ENCODE assay signal across 9 mouse cellular contexts in the genomic region with DNA sequence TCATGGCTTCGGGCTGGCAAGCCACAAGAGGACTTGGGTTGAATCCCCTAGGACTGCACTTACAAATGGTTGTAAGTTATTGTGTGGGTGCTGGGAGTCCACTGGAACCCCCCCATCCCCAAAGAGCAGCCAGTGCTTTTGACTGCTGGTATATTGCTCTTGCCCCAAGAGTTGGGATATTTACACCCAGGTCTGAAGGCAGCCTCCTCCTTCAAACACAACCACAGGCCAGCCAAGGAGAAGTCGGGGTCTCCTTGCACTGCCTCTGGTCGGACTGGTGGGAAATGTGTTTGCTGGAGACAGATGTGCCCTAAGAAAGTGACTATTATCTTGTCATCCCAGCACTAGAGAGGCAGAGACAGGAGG. TPM values are rescaled to one million over a fixed set of nuclear protein-coding genes. Genes with fewer than 3 reads are reported as not detected.
DNase-seq lines count a peak whose midpoint lies in the region; ATAC-seq and TF ChIP-seq lines count a peak whose summit lies in the region.
"Had no signal": no experiment of that assay in that cellular context is flagged by ENCODE, and none has a peak within 500 bp of the region (broad histone marks: within the 10 kb centered on the region; RNA-seq: fewer than 3 reads in every experiment).

No protein-coding gene starts in this region.

- peak in 1 of 2 experiments; percentile 6 for DNase-seq in heart, adult 2 months
- DNase-seq in heart, adult 18-20 months, result no peak
- DNase-seq in lung, postnatal 0 days (ENCODE audit: low spot score), result no peak
- no peak for DNase-seq in lung, postnatal 10 days
- no peak for DNase-seq in cerebellum, adult 2 months
- no peak for DNase-seq in forebrain, embryonic 14.5 days (ENCODE audit: low spot score)

- peak overlapping the region; percentile 67 for H3K4me2 ChIP-seq in lung, postnatal 0 days (replicated peaks; ENCODE audit: low read depth, low read length)
- peak overlapping the region; percentile 83 for H3K4me2 ChIP-seq in intestine, embryonic 15.5 days (replicated peaks)
- no peak overlapping the region for H3K4me2 ChIP-seq in forebrain, embryonic 14.5 days (ENCODE audit: low read length)

- H3K27ac ChIP-seq in heart, adult 2 months, result peak overlapping the region; percentile 95
- peak overlapping the region; percentile 98 for H3K27ac ChIP-seq in lung, postnatal 0 days (ENCODE audit: low read length)
- peak overlapping the region; percentile 97 for H3K27ac ChIP-seq in intestine, embryonic 15.5 days
- peak overlapping the region; percentile 57; the same call in 1 of the 2 replicates for H3K27ac ChIP-seq in olfactory bulb, adult 2 months (ENCODE audit: insufficient read depth, low read depth, low read length)
- H3K27ac ChIP-seq in cerebellum, adult 2 months (ENCODE audit: insufficient read depth, low read length), result no peak overlapping the region
- no peak overlapping the region for H3K27ac ChIP-seq in forebrain, embryonic 14.5 days (ENCODE audit: low read depth, low read length)

- ATAC-seq in lung, postnatal 0 days, result no peak
- no peak for ATAC-seq in intestine, embryonic 15.5 days
- no peak for ATAC-seq in forebrain, embryonic 14.5 days

- no peak for TF ChIP-seq POLR2A in heart, adult 2 months (IDR thresholded peaks at IDR 0.05; ENCODE audit: insufficient read depth, low read depth, low read length)
- TF ChIP-seq POLR2A in olfactory bulb, adult 2 months (IDR thresholded peaks at IDR 0.05; ENCODE audit: insufficient read depth, low read depth, low read length), result no peak
- no peak for TF ChIP-seq POLR2A in cerebellum, adult 2 months (IDR thresholded peaks at IDR 0.05; ENCODE audit: borderline replicate concordance, insufficient read depth, low read length)

- H3K36me3 ChIP-seq in heart, adult 2 months (ENCODE audit: control insufficient read depth, insufficient read depth, low read length), result peaks cover 6% of the 10 kb centered on the region
- H3K36me3 ChIP-seq in lung, postnatal 0 days (ENCODE audit: insufficient read depth, low read length), result peaks cover 4% of the 10 kb centered on the region; the same call in 1 of the 2 replicates
- H3K36me3 ChIP-seq in intestine, embryonic 15.5 days, result 0 out of 2 replicates have a peak, but pooled peaks cover 3% of the 10 kb centered on the region
- peaks cover 14% of the 10 kb centered on the region for H3K36me3 ChIP-seq in forebrain, embryonic 14.5 days (ENCODE audit: control insufficient read depth, insufficient read depth, low read length)

- intact Hi-C loops in heart, adult 2 months (cut with DNase I), result no loop called here

- no peak for TF ChIP-seq CTCF in heart, adult 2 months (IDR thresholded peaks at IDR 0.05)
- TF ChIP-seq CTCF in lung, postnatal 0 days (IDR thresholded peaks at IDR 0.05), result no peak
- no peak for TF ChIP-seq CTCF in olfactory bulb, adult 2 months (IDR thresholded peaks at IDR 0.05; ENCODE audit: insufficient read depth, low read depth, low read length)
- no peak for TF ChIP-seq CTCF in cerebellum, adult 2 months (IDR thresholded peaks at IDR 0.05; ENCODE audit: borderline replicate concordance, insufficient read depth, low read depth, low read length)

- H3K4me1 ChIP-seq in heart, adult 2 months (ENCODE audit: control insufficient read depth, insufficient read depth, low read length), result peaks cover 31% of the 10 kb centered on the region
- peaks cover 59% of the 10 kb centered on the region for H3K4me1 ChIP-seq in lung, postnatal 0 days (ENCODE audit: insufficient read depth, low read depth, low read length)
- H3K4me1 ChIP-seq in intestine, embryonic 15.5 days (replicated peaks), result peaks cover 78% of the 10 kb centered on the region
- H3K4me1 ChIP-seq in olfactory bulb, adult 2 months (ENCODE audit: control insufficient read depth, insufficient read depth, low read length), result peaks cover 77% of the 10 kb centered on the region
- peaks cover 28% of the 10 kb centered on the region for H3K4me1 ChIP-seq in cerebellum, adult 2 months (ENCODE audit: control insufficient read depth, insufficient read depth, low read length)
- peaks cover 30% of the 10 kb centered on the region for H3K4me1 ChIP-seq in forebrain, embryonic 14.5 days (ENCODE audit: control insufficient read depth, insufficient read depth, low read length)

- H3K9me3 ChIP-seq in lung, postnatal 0 days (ENCODE audit: low read length), result no peaks in the 10 kb centered on the region
- no peaks in the 10 kb centered on the region for H3K9me3 ChIP-seq in intestine, embryonic 15.5 days
- H3K9me3 ChIP-seq in forebrain, embryonic 14.5 days (replicated peaks; ENCODE audit: control insufficient read depth, low read length), result no peaks in the 10 kb centered on the region

- whole genome bisulfite sequencing in heart, adult 2 months, result 90% methylated on average over 3 of the region's 3 CpGs
- WGBS in lung, postnatal 0 days, result 69% methylated on average over 3 of the region's 3 CpGs
- 70% methylated on average over 3 of the region's 3 CpGs for WGBS in intestine, embryonic 15.5 days
- WGBS in olfactory bulb, adult 2 months, result 73% methylated on average over 3 of the region's 3 CpGs
- 89% methylated on average over 3 of the region's 3 CpGs for WGBS in cerebellum, adult 2 months
- 82% methylated on average over 3 of the region's 3 CpGs for WGBS in forebrain, embryonic 14.5 days

- H3K79me2 ChIP-seq in heart, adult 2 months (replicated peaks; ENCODE audit: control insufficient read depth, insufficient read depth, low read length), result no peaks in the 10 kb centered on the region

- TF ChIP-seq EP300 in heart, adult 2 months (IDR thresholded peaks at IDR 0.05; ENCODE audit: insufficient read depth, low read depth, low read length), result no peak
- no peak for TF ChIP-seq EP300 in lung, postnatal 0 days (IDR thresholded peaks at IDR 0.05)

- no peaks in the 10 kb centered on the region for H3K27me3 ChIP-seq in heart, adult 2 months (ENCODE audit: control insufficient read depth, insufficient read depth, low read length)
- H3K27me3 ChIP-seq in lung, postnatal 0 days (replicated peaks; ENCODE audit: insufficient read depth, low read length), result no peaks in the 10 kb centered on the region
- no peaks in the 10 kb centered on the region for H3K27me3 ChIP-seq in intestine, embryonic 15.5 days (replicated peaks)
- no peaks in the 10 kb centered on the region for H3K27me3 ChIP-seq in cerebellum, adult 2 months (ENCODE audit: control insufficient read depth, insufficient read depth, low read length)
- no peaks in the 10 kb centered on the region for H3K27me3 ChIP-seq in forebrain, embryonic 14.5 days (replicated peaks; ENCODE audit: control insufficient read depth, insufficient read depth, low read length)

- H3K4me3 ChIP-seq in heart, adult 2 months, result no peak overlapping the region
- H3K4me3 ChIP-seq in lung, postnatal 0 days (ENCODE audit: low read depth, low read length), result no peak overlapping the region
- no peak overlapping the region for H3K4me3 ChIP-seq in intestine, embryonic 15.5 days (replicated peaks)
- no peak overlapping the region for H3K4me3 ChIP-seq in olfactory bulb, adult 2 months (ENCODE audit: insufficient read depth, low read depth, low read length)
- no peak overlapping the region for H3K4me3 ChIP-seq in cerebellum, adult 2 months (replicated peaks; ENCODE audit: insufficient read depth, low read depth, low read length)
- H3K4me3 ChIP-seq in forebrain, embryonic 14.5 days (ENCODE audit: low read depth, low read length), result no peak overlapping the region
- H3K4me3 ChIP-seq: left cerebral cortex, adult 2 months had no signal

- H3K9ac ChIP-seq in heart, adult 2 months (ENCODE audit: low read depth, low read length), result no peak overlapping the region
- H3K9ac ChIP-seq in lung, postnatal 0 days (replicated peaks; ENCODE audit: low read depth), result no peak overlapping the region
- no peak overlapping the region; the same call in 1 of the 2 replicates for H3K9ac ChIP-seq in intestine, embryonic 15.5 days
- no peak overlapping the region for H3K9ac ChIP-seq in forebrain, embryonic 14.5 days (ENCODE audit: low read length)

RNA-seq across cellular contexts. Expression of gene Cirbp, which starts 3.6 kb away (rescaled TPM):
- total RNA-seq in heart, adult 2 months (2021), result 10 to 100 TPM; 34.2 to 43.2 TPM
- polyA plus RNA-seq in heart, adult 2 months (2012; rRNA removed), result 62.5 and 85.8 TPM in 2 replicates
- total RNA-seq in heart, adult 18-20 months (2021), result 10 to 100 TPM; 46.3 to 54.9 TPM
- polyA plus RNA-seq in lung, postnatal 0 days (2015; fragmentation: Nextera tagmentation; extraction: Ambion mirVana), result 203 and 305 TPM in 2 replicates
- 69.4 and 83.9 TPM in 2 replicates for polyA plus RNA-seq in intestine, embryonic 15.5 days (2015; fragmentation: Nextera tagmentation; extraction: Ambion mirVana)
- not detected in 2 replicates for polyA plus RNA-seq in olfactory bulb, adult 2 months (2012; ENCODE audit: insufficient read depth, insufficient read length, low replicate concordance, missing spikeins)
- polyA plus RNA-seq in cerebellum, adult 2 months (2012; rRNA removed), result 240 and 261 TPM in 2 replicates
- polyA plus RNA-seq in forebrain, embryonic 14.5 days (2014; fragmentation: Nextera tagmentation; extraction: Ambion mirVana), result 239 and 266 TPM in 2 replicates

RNA-seq across cellular contexts. Expression of gene 1600002K03Rik, which starts 10.5 kb away (rescaled TPM):
- 1 to 10 TPM; 5.9 to 6.0 TPM for total RNA-seq in heart, adult 2 months (2021)
- 5.6 and 6.3 TPM in 2 replicates for polyA plus RNA-seq in heart, adult 2 months (2012; rRNA removed)
- total RNA-seq in heart, adult 18-20 months (2021), result 1 to 10 TPM; 4.2 to 5.7 TPM
- polyA plus RNA-seq in lung, postnatal 0 days (2015; fragmentation: Nextera tagmentation; extraction: Ambion mirVana), result 10.4 and 11.7 TPM in 2 replicates
- 22.9 and 25.1 TPM in 2 replicates for polyA plus RNA-seq in intestine, embryonic 15.5 days (2015; fragmentation: Nextera tagmentation; extraction: Ambion mirVana)
- polyA plus RNA-seq in olfactory bulb, adult 2 months (2012; ENCODE audit: insufficient read depth, insufficient read length, low replicate concordance, missing spikeins), result not detected in 2 replicates
- 16.4 and 18.0 TPM in 2 replicates for polyA plus RNA-seq in cerebellum, adult 2 months (2012; rRNA removed)
- polyA plus RNA-seq in forebrain, embryonic 14.5 days (2014; fragmentation: Nextera tagmentation; extraction: Ambion mirVana), result 7.2 and 9.0 TPM in 2 replicates

RNA-seq across cellular contexts. Expression of gene Midn, which starts 14.2 kb away (rescaled TPM):
- total RNA-seq in heart, adult 2 months (2021), result 100 to 1,000 TPM in 1 of 2 experiments, 10 to 100 TPM in 1; 96.2 to 102 TPM
- 50.1 and 74.5 TPM in 2 replicates for polyA plus RNA-seq in heart, adult 2 months (2012; rRNA removed)
- total RNA-seq in heart, adult 18-20 months (2021), result 100 to 1,000 TPM; 117 to 125 TPM
- 13.2 and 14.2 TPM in 2 replicates for polyA plus RNA-seq in lung, postnatal 0 days (2015; fragmentation: Nextera tagmentation; extraction: Ambion mirVana)
- 14.1 and 16.1 TPM in 2 replicates for polyA plus RNA-seq in intestine, embryonic 15.5 days (2015; fragmentation: Nextera tagmentation; extraction: Ambion mirVana)
- polyA plus RNA-seq in olfactory bulb, adult 2 months (2012; ENCODE audit: insufficient read depth, insufficient read length, low replicate concordance, missing spikeins), result 128 TPM in 1 of 2 replicates, not detected in the other
- polyA plus RNA-seq in cerebellum, adult 2 months (2012; rRNA removed), result 26.1 and 26.5 TPM in 2 replicates
- 67.0 and 73.6 TPM in 2 replicates for polyA plus RNA-seq in forebrain, embryonic 14.5 days (2014; fragmentation: Nextera tagmentation; extraction: Ambion mirVana)

RNA-seq across cellular contexts. Expression of gene Efna2, which starts 17.1 kb away (rescaled TPM):
- 1 to 10 TPM in 1 of 2 experiments, under 1 TPM in 1; 0.86 to 1.1 TPM for total RNA-seq in heart, adult 2 months (2021)
- 1.2 and 1.7 TPM in 2 replicates for polyA plus RNA-seq in heart, adult 2 months (2012; rRNA removed)
- total RNA-seq in heart, adult 18-20 months (2021), result 1 to 10 TPM in 1 of 2 experiments, under 1 TPM in 1; 0.98 to 1.3 TPM
- 5.1 and 6.9 TPM in 2 replicates for polyA plus RNA-seq in lung, postnatal 0 days (2015; fragmentation: Nextera tagmentation; extraction: Ambion mirVana)
- 13.6 and 15.0 TPM in 2 replicates for polyA plus RNA-seq in intestine, embryonic 15.5 days (2015; fragmentation: Nextera tagmentation; extraction: Ambion mirVana)
- polyA plus RNA-seq in olfactory bulb, adult 2 months (2012; ENCODE audit: insufficient read depth, insufficient read length, low replicate concordance, missing spikeins), result not detected in 2 replicates
- 10.2 and 10.7 TPM in 2 replicates for polyA plus RNA-seq in cerebellum, adult 2 months (2012; rRNA removed)
- polyA plus RNA-seq in forebrain, embryonic 14.5 days (2014; fragmentation: Nextera tagmentation; extraction: Ambion mirVana), result 14.5 and 20.6 TPM in 2 replicates

RNA-seq across cellular contexts. Expression of gene Cbarp, which starts 21.6 kb away (rescaled TPM):
- 1 to 10 TPM; 3.9 to 4.9 TPM for total RNA-seq in heart, adult 2 months (2021)
- 3.0 and 4.3 TPM in 2 replicates for polyA plus RNA-seq in heart, adult 2 months (2012; rRNA removed)
- 1 to 10 TPM; 2.7 to 3.1 TPM for total RNA-seq in heart, adult 18-20 months (2021)
- polyA plus RNA-seq in lung, postnatal 0 days (2015; fragmentation: Nextera tagmentation; extraction: Ambion mirVana), result 5.1 and 5.5 TPM in 2 replicates
- polyA plus RNA-seq in intestine, embryonic 15.5 days (2015; fragmentation: Nextera tagmentation; extraction: Ambion mirVana), result 4.8 and 5.1 TPM in 2 replicates
- polyA plus RNA-seq in olfactory bulb, adult 2 months (2012; ENCODE audit: insufficient read depth, insufficient read length, low replicate concordance, missing spikeins), result not detected in 2 replicates
- polyA plus RNA-seq in cerebellum, adult 2 months (2012; rRNA removed), result 147 and 151 TPM in 2 replicates
- polyA plus RNA-seq in forebrain, embryonic 14.5 days (2014; fragmentation: Nextera tagmentation; extraction: Ambion mirVana), result 41.0 and 42.4 TPM in 2 replicates

Comparison
In these comparisons a context has a peak if more than half of its experiments do, and no peak if none do; other contexts are left out.
1. H3K27ac ChIP-seq: peak in heart, adult 2 months (single experiment), lung, postnatal 0 days (single experiment), intestine, embryonic 15.5 days (single experiment) and olfactory bulb, adult 2 months (single experiment); none in cerebellum, adult 2 months (single experiment) and forebrain, embryonic 14.5 days (single experiment).